Mouse (Mus musculus) thymus, adult 18-20 months (tissue): Measurements from ENCODE around the gene Rtkn2.

Experiments used
- DNase-seq, 2 experiments: peaks; one replicate each; pipeline ENCODE4 v3.0.0; 2022; ENCODE audit warnings: mixed read lengths in 2 of 2

The Rtkn2 gene

DNA sequence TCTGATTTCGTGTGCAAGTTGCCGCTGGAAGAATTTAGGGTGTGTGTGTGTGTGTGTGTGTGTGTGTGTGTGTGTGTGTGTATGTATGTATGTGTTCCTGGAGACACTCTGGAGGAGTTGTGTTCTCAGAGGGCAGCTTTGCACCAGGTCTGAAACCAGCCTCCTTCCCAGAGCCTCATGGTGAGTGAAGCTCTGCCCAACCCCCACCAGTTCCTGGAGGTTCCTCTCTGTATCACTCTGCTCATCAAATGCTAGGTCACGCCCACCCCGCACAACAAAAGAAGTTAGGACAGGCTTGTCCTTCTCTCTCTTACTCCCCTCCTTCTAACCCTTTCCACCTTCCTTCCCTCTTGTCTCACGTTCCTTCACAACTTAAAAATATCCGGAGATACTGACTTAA lies 64.6 kb downstream of the Rtkn2 start:
- DNase-seq: no peak

GRCm38 (mm10) chr10:68044864-68045263 lies 65.5 kb downstream of the Rtkn2 start:
- DNase-seq: no peak

DNA sequence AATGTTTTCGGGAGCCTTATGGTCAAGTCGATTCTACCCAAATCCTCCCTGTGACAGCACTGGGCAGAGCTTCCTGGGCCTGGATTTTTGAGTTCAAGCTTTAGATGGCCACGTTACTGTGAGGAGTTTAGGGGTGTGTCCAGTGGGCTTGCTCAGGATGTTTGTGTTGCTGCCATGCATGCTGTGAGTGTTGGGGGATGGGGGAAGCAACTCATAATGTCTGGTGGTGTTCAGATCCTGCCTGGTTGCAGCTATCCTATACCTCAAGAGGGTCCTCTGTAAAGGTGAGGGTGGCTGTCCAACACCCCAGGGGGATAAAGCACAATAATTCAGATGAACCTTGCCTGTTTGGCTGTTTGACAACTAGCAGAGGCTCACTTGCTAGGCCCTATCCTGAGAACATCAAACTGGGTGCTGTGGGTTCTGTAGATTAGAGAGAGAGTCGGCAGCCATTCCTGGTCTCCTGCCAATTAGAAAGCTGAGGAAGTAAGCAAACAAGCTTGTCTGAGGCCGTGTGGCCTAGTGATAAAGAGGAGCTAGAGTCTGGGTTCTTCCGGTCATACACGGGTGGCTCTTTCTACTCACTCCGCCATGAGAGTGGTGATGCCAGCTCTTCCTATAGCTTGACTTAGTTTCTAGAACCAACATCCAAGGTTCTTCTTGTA lies 69.4 kb downstream of the Rtkn2 start:
- DNase-seq: no peak

DNA sequence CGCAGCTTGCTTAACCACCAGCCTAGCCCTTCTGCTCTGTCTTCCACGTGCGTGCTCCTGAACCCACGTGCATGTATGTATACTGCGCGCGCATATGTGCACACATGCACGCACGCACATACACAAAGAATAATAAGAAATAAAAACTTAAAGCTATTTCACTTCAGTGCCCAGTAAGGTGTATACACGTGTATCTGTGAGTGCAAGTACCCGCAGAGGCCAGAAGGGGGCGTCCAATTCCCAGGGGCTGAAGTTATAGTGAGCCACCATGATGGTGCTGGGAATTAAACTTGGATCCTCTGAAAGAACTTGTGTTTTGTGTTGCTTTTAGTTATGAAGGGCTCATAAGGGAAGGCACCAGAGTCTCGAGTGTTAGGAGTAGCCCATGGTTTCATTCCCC lies 71.5 kb downstream of the Rtkn2 start:
- no peak for DNase-seq

DNA sequence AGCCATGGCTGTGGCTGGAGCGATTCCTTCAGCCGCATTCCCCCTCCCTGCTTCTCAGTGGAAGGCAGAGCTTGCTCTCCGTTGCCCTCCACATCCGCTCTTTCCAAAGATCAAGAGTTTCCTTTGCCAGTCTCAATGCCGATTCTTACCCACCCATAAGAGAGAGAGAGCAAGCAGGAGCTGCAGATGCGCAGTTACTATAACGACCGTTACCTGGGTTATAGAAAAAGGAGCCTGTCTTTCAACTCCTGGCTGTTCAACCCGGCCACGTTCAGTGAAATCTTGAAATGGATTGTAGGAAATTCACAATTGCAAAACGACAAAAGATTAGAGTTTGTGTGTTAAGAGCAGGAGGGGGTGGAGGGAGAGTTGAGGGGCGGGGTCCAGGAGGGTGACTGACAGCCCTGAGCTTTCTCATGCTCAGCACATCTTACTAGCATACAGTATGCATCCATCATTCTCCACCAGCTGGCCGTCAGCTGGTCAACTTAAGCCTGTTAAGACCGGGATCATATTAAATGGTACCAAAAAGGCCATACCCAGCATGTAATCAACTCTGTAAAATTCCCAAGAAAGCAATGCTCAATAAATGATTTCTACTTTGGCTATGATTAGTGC lies 72.1 kb downstream of the Rtkn2 start:
- no peak for DNase-seq

GRCm38 (mm10) chr10:68052307-68052706 lies 72.9 kb downstream of the Rtkn2 start:
- no peak for DNase-seq

DNA sequence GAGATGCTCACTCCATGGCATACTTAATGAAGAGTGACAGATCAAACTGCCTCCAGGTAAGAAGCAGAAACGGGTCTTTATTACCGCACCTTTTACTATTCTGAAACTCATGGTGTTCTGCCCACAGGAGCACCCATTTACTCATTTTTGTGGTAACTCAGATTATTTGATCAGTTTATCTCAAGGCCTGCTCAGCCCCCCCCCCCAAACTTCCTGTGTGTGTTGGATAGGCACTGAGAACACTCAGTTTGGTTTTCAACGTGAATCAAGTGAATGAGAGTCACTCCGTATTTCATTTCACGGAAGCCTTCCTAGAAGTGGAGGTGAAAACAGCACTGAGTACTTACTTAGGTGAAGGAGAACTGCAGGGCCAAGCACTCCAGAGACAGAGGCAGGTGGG lies 74.8 kb downstream of the Rtkn2 start:
- DNase-seq: no peak

DNA sequence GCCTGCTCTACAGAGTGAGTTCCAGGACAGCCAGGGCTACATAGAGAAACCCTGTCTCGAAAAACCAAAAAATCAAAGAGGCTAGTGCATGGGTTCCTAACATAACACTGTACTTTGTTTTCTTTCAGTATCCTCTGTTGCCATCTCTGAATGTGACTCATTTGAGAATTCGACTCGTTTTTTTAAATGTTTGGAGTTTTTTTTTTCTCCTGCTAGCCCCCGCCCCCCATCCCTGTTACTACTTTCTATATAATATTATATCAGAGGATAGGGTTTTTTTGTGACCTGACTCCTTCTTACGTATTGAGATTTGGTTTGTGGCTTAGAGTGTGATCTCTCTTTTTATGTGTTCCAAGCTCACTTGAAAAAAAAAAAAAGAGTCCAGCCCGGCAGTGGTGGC lies 75.3 kb downstream of the Rtkn2 start:
- no peak for DNase-seq

- DNase-seq: no peak
These were observed 78.5 kb downstream of the Rtkn2 start for GRCm38 (mm10) chr10:68057841-68058240.

- DNase-seq: no peak
These were observed 79.0 kb downstream of the Rtkn2 start for GRCm38 (mm10) chr10:68058378-68058777.

DNA sequence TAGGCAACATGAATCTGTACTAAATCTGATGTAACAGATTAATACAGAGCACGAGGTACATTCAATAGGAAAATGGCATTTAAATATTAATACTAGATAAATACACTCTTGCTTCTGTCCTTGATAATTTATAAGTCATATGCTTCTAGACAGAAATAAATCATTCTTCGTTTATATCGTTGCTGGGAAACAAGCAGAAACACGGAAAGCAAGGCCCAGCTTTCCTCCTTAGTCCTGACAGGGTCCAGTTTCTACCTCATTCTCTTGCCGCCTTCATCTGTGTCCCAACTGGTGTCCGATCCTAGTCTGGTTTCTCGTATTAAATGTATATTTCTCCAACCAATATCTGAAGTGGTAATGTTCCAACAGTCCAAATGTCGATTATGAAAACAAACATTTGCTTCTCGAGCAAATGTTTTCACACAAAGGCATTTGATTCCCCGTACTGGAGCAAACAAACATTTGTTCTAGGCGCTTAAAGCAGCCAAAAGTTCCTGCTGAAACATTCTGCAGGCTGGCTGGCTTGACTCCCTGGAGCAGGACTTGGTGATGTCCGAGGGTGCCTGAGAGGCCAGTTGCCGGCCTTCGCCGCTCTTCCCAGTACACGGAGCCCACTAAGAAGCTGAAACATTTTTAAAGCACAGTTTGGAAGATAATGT lies 81.3 kb downstream of the Rtkn2 start:
- no peak for DNase-seq

DNA sequence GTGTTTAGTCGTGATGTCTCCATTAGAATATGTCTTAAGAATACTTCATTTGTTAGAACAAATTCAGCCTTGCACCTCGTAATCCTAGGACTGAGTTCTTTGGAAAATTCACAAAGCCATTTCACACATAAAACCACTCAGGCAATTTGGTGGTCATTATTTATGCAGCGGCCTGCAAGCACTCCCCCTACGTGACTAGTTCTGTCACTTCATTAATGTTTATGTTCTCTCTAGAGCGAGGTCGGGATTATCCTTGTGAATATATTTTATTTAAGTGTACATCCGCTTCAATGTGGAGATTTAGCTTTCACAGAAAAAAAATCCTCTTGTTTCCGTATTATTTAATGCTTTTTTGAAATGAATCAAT lies 81.9 kb downstream of the Rtkn2 start:
- DNase-seq: no peak

- DNase-seq: no peak
These were observed 84.6 kb downstream of the Rtkn2 start for GRCm38 (mm10) chr10:68063806-68064545.

DNA sequence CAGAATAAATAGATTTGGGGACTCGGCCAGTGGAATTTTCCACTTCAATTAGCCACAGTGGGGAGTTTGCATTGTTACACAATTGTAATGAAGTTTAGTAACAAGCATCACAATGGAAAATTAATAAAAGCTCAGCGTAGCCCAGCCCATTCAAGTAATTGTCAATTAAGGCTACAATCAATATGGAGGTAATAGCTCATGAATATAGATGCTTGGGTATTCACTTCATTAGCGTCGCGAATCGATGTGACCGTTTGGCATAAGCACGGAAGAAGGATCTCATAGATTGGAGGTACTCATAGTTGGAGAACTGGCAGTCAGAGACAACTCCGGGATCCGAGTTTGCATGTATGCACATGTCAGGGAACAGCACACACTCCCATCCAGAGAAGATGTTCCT lies 85.2 kb downstream of the Rtkn2 start:
- no peak for DNase-seq

DNA sequence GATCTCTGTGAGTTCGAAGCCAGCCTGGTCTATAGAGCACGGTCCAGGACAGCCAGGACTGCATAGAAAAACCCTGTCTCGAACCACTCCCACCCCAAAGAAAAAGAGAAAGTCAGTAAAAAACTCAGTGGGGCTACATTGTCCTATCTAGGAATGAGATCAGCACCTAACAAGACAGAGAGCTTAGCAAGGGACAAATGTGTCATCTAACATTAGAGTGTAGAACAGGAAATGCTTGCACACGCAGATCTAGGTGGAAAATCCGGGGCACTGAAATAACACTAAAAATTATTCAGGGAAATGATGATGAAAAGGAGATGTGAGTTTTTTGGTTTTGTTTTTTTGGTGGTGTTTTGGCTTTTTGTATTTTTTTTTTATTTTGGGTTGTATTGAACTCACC lies 86.8 kb downstream of the Rtkn2 start:
- no peak for DNase-seq

GRCm38 (mm10) chr10:68067961-68068360 lies 88.6 kb downstream of the Rtkn2 start:
- no peak for DNase-seq

DNA sequence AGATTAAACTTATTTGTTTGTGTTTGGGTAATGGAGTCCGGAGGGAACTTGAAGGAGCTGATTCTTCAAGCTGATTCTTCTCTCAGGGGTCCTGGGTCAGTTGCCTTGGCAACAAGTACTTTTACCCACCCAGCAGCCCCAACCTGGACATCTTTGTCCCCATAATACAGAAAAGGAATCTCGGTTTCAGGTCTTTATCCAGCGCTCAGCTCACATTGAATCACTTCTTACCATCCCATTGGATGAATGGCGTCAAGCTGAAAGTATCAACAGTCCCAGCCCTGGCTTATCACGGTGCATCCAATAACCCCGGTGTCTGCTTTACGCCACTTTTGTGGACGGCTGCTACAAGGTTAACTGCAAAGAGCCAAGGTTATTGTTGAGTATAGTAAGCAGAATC lies 89.1 kb downstream of the Rtkn2 start:
- no peak for DNase-seq

DNA sequence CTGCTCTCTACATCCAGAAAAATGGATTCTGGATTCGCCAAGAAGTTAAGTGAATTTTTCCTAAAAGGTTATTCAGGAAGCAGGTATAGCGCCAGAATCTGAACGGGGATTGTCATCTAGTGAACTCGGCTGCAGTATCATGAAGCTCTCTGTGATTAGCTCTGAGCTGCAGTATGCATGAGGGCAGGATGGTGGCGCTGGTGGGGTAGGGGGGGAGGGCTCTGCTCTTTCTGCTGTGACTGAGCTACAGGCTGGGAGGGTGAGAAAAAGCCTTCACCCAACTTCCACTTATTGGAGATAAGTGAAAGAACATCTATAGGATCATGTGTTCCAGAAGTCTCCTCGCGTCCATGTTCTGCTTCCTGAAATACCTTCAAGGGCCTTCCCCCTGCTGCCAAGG lies 91.7 kb downstream of the Rtkn2 start:
- DNase-seq: no peak

DNA sequence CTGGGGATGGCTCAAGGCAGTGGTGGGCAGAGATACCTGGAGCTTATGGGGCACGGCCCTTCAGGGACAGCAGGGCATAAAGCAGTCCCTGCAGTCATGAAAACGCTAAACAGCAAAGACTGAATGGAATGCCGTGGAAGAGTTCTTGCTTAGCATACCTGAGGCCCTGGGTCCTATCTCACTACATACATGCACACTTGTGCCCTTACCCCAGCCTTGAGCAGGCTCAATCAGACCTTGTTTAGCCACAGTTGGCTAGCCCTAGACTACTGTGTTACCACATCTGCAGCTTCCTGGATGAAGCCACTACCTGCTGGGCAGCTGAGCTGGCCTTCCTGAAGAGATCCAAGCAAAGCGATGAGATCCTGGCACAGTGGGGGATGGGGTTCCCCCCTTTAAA lies 93.3 kb downstream of the Rtkn2 start:
- no peak for DNase-seq

DNA sequence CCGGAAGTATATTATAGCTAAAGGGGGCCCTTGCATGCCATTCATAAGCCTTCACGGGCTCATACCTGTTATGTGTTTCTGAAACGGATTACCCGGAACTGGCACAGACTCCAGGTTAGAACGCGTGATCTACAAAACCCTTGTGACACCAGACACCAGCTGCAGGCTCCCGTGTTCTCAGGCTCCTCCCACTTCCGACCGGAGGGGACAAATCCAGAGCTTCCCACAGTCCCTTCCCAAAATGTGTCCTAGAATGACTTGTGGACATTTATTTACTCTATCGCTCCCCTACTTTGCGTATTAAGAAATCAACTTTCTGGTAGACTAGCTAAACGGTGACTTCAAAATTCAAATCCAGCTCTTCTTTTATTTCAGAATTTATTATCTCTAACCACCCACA lies 94.9 kb downstream of the Rtkn2 start:
- DNase-seq: no peak

DNA sequence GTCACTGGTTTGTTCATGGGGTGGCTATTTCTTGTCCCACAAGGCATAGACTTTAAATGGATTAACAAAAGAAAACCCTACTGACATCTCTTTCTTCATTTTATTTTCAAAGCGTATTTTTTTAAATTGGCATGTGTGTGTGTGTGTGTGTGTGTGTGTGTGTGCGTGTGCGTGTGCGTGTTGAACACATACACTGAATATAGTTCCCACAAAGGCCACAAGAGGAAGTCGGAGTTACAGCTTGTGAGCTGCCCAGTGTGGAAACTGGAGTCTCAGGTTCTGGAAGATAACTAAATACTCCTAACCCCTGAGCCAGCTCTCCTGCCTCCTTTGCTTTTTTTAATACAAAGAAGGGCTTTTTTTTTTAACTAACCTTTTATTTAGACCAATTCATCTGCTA lies 95.8 kb downstream of the Rtkn2 start:
- DNase-seq: no peak

DNA sequence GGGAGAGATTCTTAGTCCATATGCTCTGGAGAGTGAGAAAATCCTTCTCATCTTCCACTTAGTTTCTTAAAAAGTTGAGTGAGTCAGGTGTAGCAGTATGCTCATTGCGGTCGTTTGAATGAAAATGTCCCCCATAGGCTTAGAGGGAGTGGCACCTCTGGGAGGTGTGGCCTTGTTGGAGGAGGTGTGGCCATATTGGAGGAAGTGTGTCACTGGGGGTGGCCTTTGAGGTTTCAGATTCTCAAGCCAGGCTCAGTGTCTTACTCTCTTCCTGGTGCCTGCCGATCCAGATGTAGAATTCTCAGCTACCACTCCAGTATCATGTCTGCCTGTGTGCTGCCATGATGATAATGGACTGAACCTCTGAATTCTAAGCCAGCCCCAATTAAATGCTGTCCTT lies 99.3 kb downstream of the Rtkn2 start:
- no peak for DNase-seq

DNA sequence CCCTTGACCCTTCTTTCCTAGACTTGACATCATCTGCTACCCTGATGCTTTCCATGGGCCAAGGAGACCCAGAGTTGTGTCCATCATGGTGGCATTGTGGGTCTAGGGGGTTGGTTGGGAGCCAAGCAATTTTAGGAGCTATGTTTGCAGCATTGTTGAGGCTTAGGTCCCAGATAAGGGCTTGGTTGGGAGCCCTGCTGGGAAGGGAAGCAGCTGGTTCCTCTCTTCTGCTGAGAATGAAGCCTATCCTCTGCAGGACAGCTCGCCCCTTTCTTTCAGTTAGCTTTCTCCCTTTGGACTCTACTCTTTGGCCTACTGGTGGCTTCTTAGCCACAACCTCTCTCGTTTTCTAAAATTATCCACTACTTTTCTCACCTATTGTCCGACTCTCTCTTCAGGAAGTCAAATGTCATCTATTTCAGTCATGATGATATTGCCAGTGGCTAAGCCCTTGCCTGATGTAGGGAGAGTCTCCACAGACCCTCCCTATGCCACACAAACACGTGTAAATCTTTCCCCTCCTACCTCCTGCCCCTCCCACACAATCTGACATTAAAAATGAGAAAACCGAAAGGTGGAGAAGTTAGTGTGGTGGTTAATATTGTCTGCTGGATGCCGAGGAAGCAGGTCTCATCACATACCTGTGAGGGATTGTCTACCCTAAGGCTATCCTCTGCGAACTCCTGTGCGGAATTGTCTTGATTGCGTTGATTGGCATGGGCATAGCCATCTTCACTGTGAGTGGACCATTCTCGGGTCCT lies 100.7 kb downstream of the Rtkn2 start:
- no peak for DNase-seq
